Mouse (Mus musculus) embryonic fibroblast, embryonic 13.5 days (primary cell): ENCODE measurements around the gene Gm20388. TPM values are rescaled to one million over a fixed set of nuclear protein-coding genes. Genes with fewer than 3 reads are reported as not detected.

Experiments used
- H3K27ac ChIP-seq: 2 replicates; pipeline ENCODE4 v1.5.1; 2012; ENCODE audit warnings: low read length, control low read depth, inconsistent platforms; ENCODE audit not compliant: insufficient read depth
- H3K4me1 ChIP-seq: 2 replicates; pipeline ENCODE4 v1.6.1; 2011; ENCODE audit warnings: low read length; ENCODE audit not compliant: control insufficient read depth, insufficient read depth
- H3K4me3 ChIP-seq: 2 replicates; pipeline ENCODE4 v1.5.1; 2011; ENCODE audit warnings: mild to moderate bottlenecking, control low read depth, low read length; ENCODE audit not compliant: insufficient read depth
- CTCF ChIP-seq: IDR thresholded peaks from 2 replicates; pipeline ENCODE4 v1.5.1; 2011; ENCODE audit warnings: mild to moderate bottlenecking, control low read depth, low read length, moderate library complexity, borderline replicate concordance; ENCODE audit not compliant: insufficient read depth
- POLR2A ChIP-seq: IDR thresholded peaks from 2 replicates; pipeline ENCODE4 v1.6.1; 2011; ENCODE audit warnings: low read depth, mild to moderate bottlenecking, control low read depth, low read length, moderate library complexity
- polyA plus RNA-seq: library from polyadenylated mRNA; stranded (reverse); fragments of >200 nt; gene quantifications from 2 replicates; pipeline ENCODE4 v1.2.4, GENCODE M21; 2011; ENCODE audit warnings: low read depth; ENCODE audit not compliant: missing spikeins, insufficient read length

Gene Gm20388
- polyA plus RNA-seq, 1 experiment, result 82.8 TPM

- no peak for TF ChIP-seq POLR2A
- TF ChIP-seq CTCF, result no peak
- Histone ChIP-seq H3K27ac (no peak overlapping the region), H3K4me1 (no peaks in the 10 kb centered on the region), H3K4me3 (no peak overlapping the region)
Measured at GRCm38 (mm10) chr8:120753476-120753875, 842.8 kb downstream of the Gm20388 start.

GRCm38 (mm10) chr8:120755306-120756297 lies 845.0 kb downstream of the Gm20388 start:
- Histone ChIP-seq H3K27ac (no peak overlapping the region), H3K4me1 (no peaks in the 10 kb centered on the region), H3K4me3 (no peak overlapping the region)
- TF ChIP-seq CTCF (no peak), POLR2A (no peak)

- no peak overlapping the region for H3K27ac ChIP-seq
- TF ChIP-seq CTCF (no peak), POLR2A (no peak)
Measured at GRCm38 (mm10) chr8:120758005-120758404, 847.4 kb downstream of the Gm20388 start.

GRCm38 (mm10) chr8:120759847-120760246 lies 849.2 kb downstream of the Gm20388 start:
- Histone ChIP-seq H3K27ac (no peak overlapping the region), H3K4me3 (no peak overlapping the region), H3K4me1 (no peaks in the 10 kb centered on the region)
- TF ChIP-seq POLR2A (no peak), CTCF (no peak)

More at GRCm38 (mm10) chr8:120758005-120758404, 847.4 kb downstream of the Gm20388 start:
- Histone ChIP-seq H3K4me3 (no peak overlapping the region), H3K4me1 (no peaks in the 10 kb centered on the region)

- TF ChIP-seq CTCF, result no peak
- no peak for TF ChIP-seq POLR2A
- Histone ChIP-seq H3K4me3 (no peak overlapping the region), H3K4me1 (no peaks in the 10 kb centered on the region), H3K27ac (no peak overlapping the region)
Measured at GRCm38 (mm10) chr8:120760341-120761215, 849.9 kb downstream of the Gm20388 start.

GRCm38 (mm10) chr8:120763267-120763666 lies 852.6 kb downstream of the Gm20388 start:
- no peak for TF ChIP-seq POLR2A
- TF ChIP-seq CTCF, result no peak
- H3K4me1 ChIP-seq, result no peaks in the 10 kb centered on the region
- H3K4me3 ChIP-seq, result no peak overlapping the region
- no peak overlapping the region for H3K27ac ChIP-seq

GRCm38 (mm10) chr8:120764638-120765037 lies 854.0 kb downstream of the Gm20388 start:
- TF ChIP-seq POLR2A (no peak), CTCF (no peak)
- no peak overlapping the region for H3K27ac ChIP-seq
- H3K4me1 ChIP-seq, result no peaks in the 10 kb centered on the region
- H3K4me3 ChIP-seq, result no peak overlapping the region

- Histone ChIP-seq H3K27ac (no peak overlapping the region), H3K4me3 (no peak overlapping the region), H3K4me1 (no peaks in the 10 kb centered on the region)
- TF ChIP-seq POLR2A, result no peak
Measured at GRCm38 (mm10) chr8:120766622-120767021, 856.0 kb downstream of the Gm20388 start.

- TF ChIP-seq CTCF (no peak), POLR2A (no peak)
- Histone ChIP-seq H3K27ac (no peak overlapping the region), H3K4me3 (no peak overlapping the region)
Measured at GRCm38 (mm10) chr8:120768454-120769218, 858.0 kb downstream of the Gm20388 start.

GRCm38 (mm10) chr8:120777184-120777583 lies 866.5 kb downstream of the Gm20388 start:
- TF ChIP-seq POLR2A (no peak), CTCF (no peak)
- Histone ChIP-seq H3K4me3 (no peak overlapping the region), H3K27ac (no peak overlapping the region), H3K4me1 (no peaks in the 10 kb centered on the region)

More at GRCm38 (mm10) chr8:120768454-120769218, 858.0 kb downstream of the Gm20388 start:
- no peaks in the 10 kb centered on the region for H3K4me1 ChIP-seq
